Mouse (Mus musculus) limb, embryonic 12.5 days (tissue): ENCODE results near the gene Aspscr1. TPM values are rescaled to one million over a fixed set of nuclear protein-coding genes. Genes with fewer than 3 reads are reported as not detected.

Experiments used
- ATAC-seq: fragments of 200-750 bp; cut with Nextera tagmentation; 2 replicates; pipeline ENCODE4 v1.8.0; 2017; ENCODE audit warnings: low read depth, moderate TSS enrichment; ENCODE audit not compliant: insufficient number of reproducible peaks, insufficient read depth, low FRiP score, low TSS enrichment
- H3K27ac ChIP-seq: fragments of 300-500 bp; sonication (generic); 2 replicates; pipeline ENCODE4 v1.5.1; 2016; ENCODE audit warnings: mild to moderate bottlenecking, moderate library complexity
- H3K27me3 ChIP-seq: fragments of 300-500 bp; sonication (generic); 2 replicates; pipeline ENCODE4 v1.6.1; 2016; ENCODE audit warnings: mild to moderate bottlenecking, moderate library complexity
- H3K36me3 ChIP-seq: fragments of 300-500 bp; sonication (generic); 2 replicates; pipeline ENCODE4 v1.6.1; 2016; ENCODE audit warnings: mild to moderate bottlenecking, moderate library complexity
- H3K4me1 ChIP-seq: fragments of 300-500 bp; sonication (generic); replicated peaks from 2 replicates; pipeline ENCODE4 v1.6.1; 2016
- H3K4me2 ChIP-seq: fragments of 300-500 bp; sonication (generic); 2 replicates; pipeline ENCODE4 v1.6.1; 2016; ENCODE audit warnings: mild to moderate bottlenecking, moderate library complexity
- H3K4me3 ChIP-seq: fragments of 300-500 bp; sonication (generic); replicated peaks from 2 replicates; pipeline ENCODE4 v1.5.1; 2016; ENCODE audit warnings: mild to moderate bottlenecking
- H3K9ac ChIP-seq: fragments of 300-500 bp; sonication (generic); replicated peaks from 2 replicates; pipeline ENCODE4 v1.6.1; 2016; ENCODE audit warnings: mild to moderate bottlenecking, moderate library complexity
- H3K9me3 ChIP-seq: fragments of 300-500 bp; sonication (generic); 2 replicates; pipeline ENCODE4 v1.6.1; 2016; ENCODE audit warnings: mild to moderate bottlenecking, moderate library complexity
- WGBS: fragments of 180-500 bp; shearing (Covaris S2); methylation state at CpG from one replicate; pipeline ENCODE4 v1.1.7; 2016; 5-methylcytosine and 5-hydroxymethylcytosine counted together
- microRNA-seq: library from miRNA; unstranded; fragments of <30 nt; microRNA quantifications from one replicate; pipeline ENCODE4, GENCODE M21; 2017
- polyA plus RNA-seq: library from polyadenylated mRNA; unstranded; fragments of >200 nt; fragmentation: Nextera tagmentation; extraction: Ambion mirVana; gene quantifications from 2 replicates; pipeline ENCODE4 v1.2.1, GENCODE M21; 2016

The Aspscr1 gene
- polyA plus RNA-seq, 1 experiment from 2014 or later: 149 TPM

- no peaks in the 10 kb centered on the region for H3K27me3 ChIP-seq
- H3K9me3 ChIP-seq: no peaks in the 10 kb centered on the region
- no peaks in the 10 kb centered on the region for H3K36me3 ChIP-seq
- H3K4me1 ChIP-seq: no peaks in the 10 kb centered on the region
- H3K27ac ChIP-seq: no peak overlapping the region
- no peak overlapping the region for H3K9ac ChIP-seq
- no peak for ATAC-seq
- WGBS: 74% methylated on average over 8 of the region's 8 CpGs
- no peak overlapping the region for H3K4me3 ChIP-seq
- no peak overlapping the region for H3K4me2 ChIP-seq
Measured at GRCm38 (mm10) chr11:120749430-120749829, 76.7 kb downstream of the Aspscr1 start.

GRCm38 (mm10) chr11:120751606-120752005 is 78.8 kb downstream of the Aspscr1 start:
- WGBS: 72% methylated on average over 4 of the region's 4 CpGs
- no peaks in the 10 kb centered on the region for H3K4me1 ChIP-seq
- ATAC-seq: no peak

More at GRCm38 (mm10) chr11:120751606-120752005, 78.8 kb downstream of the Aspscr1 start:
- Histone ChIP-seq H3K36me3 (no peaks in the 10 kb centered on the region), H3K9me3 (peaks cover 1% of the 10 kb centered on the region), H3K27me3 (no peaks in the 10 kb centered on the region), H3K27ac (no peak overlapping the region), H3K9ac (no peak overlapping the region), H3K4me3 (no peak overlapping the region), H3K4me2 (no peak overlapping the region)

Small RNA genes within 50 kb of the gene (microRNA-seq; reads per million reads assigned to microRNA genes)
- gene Mir6936: 2.1 reads per million

Other genes starting within 250 kb of the Aspscr1 start
- gene Nploc4, start 235.3 kb upstream of the Aspscr1 start, polyA plus RNA-seq: 49.8 and 56.0 TPM in 2 replicates
- not detected in 2 replicates for gene Tspan10, start 230.3 kb upstream of the Aspscr1 start, polyA plus RNA-seq
- 0.20 TPM in 1 of 2 replicates, not detected in the other for gene Pde6g, start 219.5 kb upstream of the Aspscr1 start, polyA plus RNA-seq
- gene Oxld1, start 214.9 kb upstream of the Aspscr1 start, polyA plus RNA-seq: 10.4 and 13.2 TPM in 2 replicates
- gene Ccdc137, start 214.9 kb upstream of the Aspscr1 start, polyA plus RNA-seq: 47.8 and 52.4 TPM in 2 replicates
- 58.5 and 58.9 TPM in 2 replicates for gene Arl16, start 205.4 kb upstream of the Aspscr1 start, polyA plus RNA-seq
- 135 and 139 TPM in 2 replicates for gene Mrpl12, start 188.4 kb upstream of the Aspscr1 start, polyA plus RNA-seq
- 54.6 and 59.8 TPM in 2 replicates for gene Slc25a10, start 181.1 kb upstream of the Aspscr1 start, polyA plus RNA-seq
- 3.8 and 4.0 TPM in 2 replicates for gene Gcgr, start 142.3 kb upstream of the Aspscr1 start, polyA plus RNA-seq
- gene Mcrip1, start 123.2 kb upstream of the Aspscr1 start, polyA plus RNA-seq: 221 and 229 TPM in 2 replicates
- not detected in 2 replicates for gene Ppp1r27, start 121.8 kb upstream of the Aspscr1 start, polyA plus RNA-seq
- gene P4hb, start 99.7 kb upstream of the Aspscr1 start, polyA plus RNA-seq: 620 and 631 TPM in 2 replicates
- 484 and 518 TPM in 2 replicates for gene Arhgdia, start 91.3 kb upstream of the Aspscr1 start, polyA plus RNA-seq
- gene Alyref, start 74.6 kb upstream of the Aspscr1 start, polyA plus RNA-seq: 671 and 778 TPM in 2 replicates
- 202 and 203 TPM in 2 replicates for gene Anapc11, start 74.6 kb upstream of the Aspscr1 start, polyA plus RNA-seq
- 0.65 and 0.95 TPM in 2 replicates for gene Npb, start 64.5 kb upstream of the Aspscr1 start, polyA plus RNA-seq
- gene Pcyt2, start 55.0 kb upstream of the Aspscr1 start, polyA plus RNA-seq: 143 and 156 TPM in 2 replicates
- gene Sirt7, start 47.7 kb upstream of the Aspscr1 start, polyA plus RNA-seq: 29.5 and 29.9 TPM in 2 replicates
- gene Mafg, start 39.4 kb upstream of the Aspscr1 start, polyA plus RNA-seq: 28.8 and 29.9 TPM in 2 replicates
- 29.9 and 34.3 TPM in 2 replicates for gene Pycr1, start 29.2 kb upstream of the Aspscr1 start, polyA plus RNA-seq
- 0.36 and 0.68 TPM in 2 replicates for gene Myadml2, start 24.8 kb upstream of the Aspscr1 start, polyA plus RNA-seq
- gene Notum, start 11.8 kb upstream of the Aspscr1 start, polyA plus RNA-seq: 8.8 and 12.6 TPM in 2 replicates
- gene Cenpx, start 40.8 kb downstream of the Aspscr1 start, polyA plus RNA-seq: 131 and 138 TPM in 2 replicates
- 77.9 and 78.4 TPM in 2 replicates for gene Lrrc45, start 41.0 kb downstream of the Aspscr1 start, polyA plus RNA-seq
- 48.5 and 51.2 TPM in 2 replicates for gene Rac3, start 48.5 kb downstream of the Aspscr1 start, polyA plus RNA-seq
- gene Dcxr, start 54.3 kb downstream of the Aspscr1 start, polyA plus RNA-seq: 14.8 and 17.8 TPM in 2 replicates
- 4.6 and 7.2 TPM in 2 replicates for gene Cbr2, start 59.1 kb downstream of the Aspscr1 start, polyA plus RNA-seq
- 6.4 and 8.4 TPM in 2 replicates for gene Hmga1b, start 89.8 kb downstream of the Aspscr1 start, polyA plus RNA-seq
- gene Rfng, start 111.2 kb downstream of the Aspscr1 start, polyA plus RNA-seq: 36.2 and 42.1 TPM in 2 replicates
- 233 and 242 TPM in 2 replicates for gene Gps1, start 111.3 kb downstream of the Aspscr1 start, polyA plus RNA-seq
- gene Dus1l, start 123.4 kb downstream of the Aspscr1 start, polyA plus RNA-seq: 73.4 and 77.6 TPM in 2 replicates
- gene Fasn, start 151.6 kb downstream of the Aspscr1 start, polyA plus RNA-seq: 70.3 and 79.1 TPM in 2 replicates